Mouse (Mus musculus) splenic B cell, adult 2 months (primary cell): ENCODE results near the gene Mstn.

Experiments
- DNase-seq: peaks from one replicate; pipeline ENCODE4 v3.0.0-alpha.2; 2011; ENCODE audit warnings: low read depth, low spot score
- H3K27me3 ChIP-seq: 2 replicates; pipeline ENCODE4 v1.6.1; 2012; ENCODE audit warnings: mild to moderate bottlenecking, low read length, moderate library complexity, mixed read lengths; ENCODE audit not compliant: control insufficient read depth, poor library complexity, insufficient read depth, severe bottlenecking
- H3K36me3 ChIP-seq: 2 replicates; pipeline ENCODE4 v1.6.1; 2012; ENCODE audit warnings: mild to moderate bottlenecking, low read length, moderate library complexity, mixed read lengths; ENCODE audit not compliant: control insufficient read depth, poor library complexity, insufficient read depth, severe bottlenecking

Mstn gene

GRCm38 (mm10) chr1:53061340-53061739 is at the start of gene Mstn:
TSS of gene Mstn (plus strand) at chr1:53061640.
- Histone ChIP-seq H3K27me3 (no peaks in the 10 kb centered on the region), H3K36me3 (no peaks in the 10 kb centered on the region)
- DNase-seq: no peak

- Histone ChIP-seq H3K27me3 (no peaks in the 10 kb centered on the region; the same call in 1 of the 2 replicates), H3K36me3 (no peaks in the 10 kb centered on the region)
- no peak for DNase-seq
These were observed 46.7 kb upstream of the Mstn start for GRCm38 (mm10) chr1:53014716-53015115.

- H3K27me3 ChIP-seq: no peaks in the 10 kb centered on the region; the same call in 1 of the 2 replicates
- H3K36me3 ChIP-seq: no peaks in the 10 kb centered on the region
- no peak for DNase-seq
These were observed 45.8 kb upstream of the Mstn start for GRCm38 (mm10) chr1:53015606-53016005.

GRCm38 (mm10) chr1:53018746-53019505 is 42.5 kb upstream of the Mstn start:
- Histone ChIP-seq H3K36me3 (no peaks in the 10 kb centered on the region), H3K27me3 (no peaks in the 10 kb centered on the region; the same call in 1 of the 2 replicates)
- no peak for DNase-seq

- Histone ChIP-seq H3K27me3 (no peaks in the 10 kb centered on the region; the same call in 1 of the 2 replicates), H3K36me3 (no peaks in the 10 kb centered on the region)
- DNase-seq: no peak
These were observed 41.4 kb upstream of the Mstn start, which contains the start of gene 1700019D03Rik for GRCm38 (mm10) chr1:53020079-53020478. TSS of gene 1700019D03Rik (minus strand) at chr1:53020179.

GRCm38 (mm10) chr1:53032550-53032949 is 28.9 kb upstream of the Mstn start:
- DNase-seq: peak; percentile 22
- Histone ChIP-seq H3K27me3 (no peaks in the 10 kb centered on the region), H3K36me3 (no peaks in the 10 kb centered on the region)

- no peaks in the 10 kb centered on the region for H3K27me3 ChIP-seq
- DNase-seq: no peak
- H3K36me3 ChIP-seq: no peaks in the 10 kb centered on the region
These were observed 24.0 kb upstream of the Mstn start for GRCm38 (mm10) chr1:53037443-53037871.

GRCm38 (mm10) chr1:53049763-53050427 is 11.5 kb upstream of the Mstn start:
- no peaks in the 10 kb centered on the region for H3K36me3 ChIP-seq
- no peaks in the 10 kb centered on the region for H3K27me3 ChIP-seq
- DNase-seq: no peak

GRCm38 (mm10) chr1:53053087-53054022 is 8.1 kb upstream of the Mstn start:
- DNase-seq: peak; percentile 68
- Histone ChIP-seq H3K36me3 (no peaks in the 10 kb centered on the region), H3K27me3 (no peaks in the 10 kb centered on the region)

- Histone ChIP-seq H3K27me3 (no peaks in the 10 kb centered on the region), H3K36me3 (no peaks in the 10 kb centered on the region)
- DNase-seq: no peak
These were observed 2.3 kb upstream of the Mstn start for GRCm38 (mm10) chr1:53059106-53059505.

GRCm38 (mm10) chr1:53060499-53060898 is 941 bp upstream of the Mstn start:
- Histone ChIP-seq H3K36me3 (no peaks in the 10 kb centered on the region), H3K27me3 (no peaks in the 10 kb centered on the region)
- no peak for DNase-seq

- DNase-seq: no peak
These were observed 600 bp downstream of the Mstn start for GRCm38 (mm10) chr1:53061871-53062608.

GRCm38 (mm10) chr1:53063921-53064320 is 2.5 kb downstream of the Mstn start:
- no peaks in the 10 kb centered on the region for H3K36me3 ChIP-seq
- no peaks in the 10 kb centered on the region for H3K27me3 ChIP-seq
- no peak for DNase-seq

More at GRCm38 (mm10) chr1:53061871-53062608, 600 bp downstream of the Mstn start:
- no peaks in the 10 kb centered on the region for H3K36me3 ChIP-seq
- no peaks in the 10 kb centered on the region for H3K27me3 ChIP-seq
